Mouse (Mus musculus) midbrain, embryonic 16.5 days (tissue): ENCODE results near the gene Gabra2. TPM values are rescaled to one million over a fixed set of nuclear protein-coding genes. Genes with fewer than 3 reads are reported as not detected.

Experiments
- ATAC-seq: fragments of 200-750 bp; cut with Nextera tagmentation; 2 replicates; pipeline ENCODE4 v1.8.0; 2017; ENCODE audit warnings: moderate TSS enrichment
- H3K27ac ChIP-seq: fragments of 300-500 bp; sonication (generic); 2 replicates; pipeline ENCODE4 v1.5.1; 2014; ENCODE audit warnings: mild to moderate bottlenecking, low read length, mixed read lengths
- H3K27me3 ChIP-seq: fragments of 300-500 bp; sonication (generic); 2 replicates; pipeline ENCODE4 v1.6.1; 2014; ENCODE audit warnings: low read depth, low read length, mixed read lengths; ENCODE audit not compliant: control insufficient read depth, insufficient read depth
- H3K36me3 ChIP-seq: fragments of 300-500 bp; sonication (generic); 2 replicates; pipeline ENCODE4 v1.6.1; 2014; ENCODE audit warnings: mild to moderate bottlenecking, low read length, moderate library complexity, mixed read lengths; ENCODE audit not compliant: control insufficient read depth, insufficient read depth
- H3K4me1 ChIP-seq: fragments of 300-500 bp; sonication (generic); 2 replicates; pipeline ENCODE4 v1.6.1; 2014; ENCODE audit warnings: mild to moderate bottlenecking, low read length, mixed read lengths; ENCODE audit not compliant: control insufficient read depth, insufficient read depth
- H3K4me2 ChIP-seq: fragments of 300-500 bp; sonication (generic); 2 replicates; pipeline ENCODE4 v1.6.1; 2014; ENCODE audit warnings: mild to moderate bottlenecking, low read length, mixed read lengths
- H3K4me3 ChIP-seq: fragments of 300-500 bp; sonication (generic); 2 replicates; pipeline ENCODE4 v1.5.1; 2014; ENCODE audit warnings: low read depth, mild to moderate bottlenecking, low read length, moderate library complexity, mixed read lengths
- H3K9ac ChIP-seq: fragments of 300-500 bp; sonication (generic); 2 replicates; pipeline ENCODE4 v1.6.1; 2014; ENCODE audit warnings: low read depth, low read length, mixed read lengths
- H3K9me3 ChIP-seq: fragments of 300-500 bp; sonication (generic); replicated peaks from 2 replicates; pipeline ENCODE4 v1.6.1; 2014; ENCODE audit warnings: mild to moderate bottlenecking, low read length, mixed read lengths; ENCODE audit not compliant: control insufficient read depth, poor library complexity, severe bottlenecking
- WGBS: fragments of 180-500 bp; shearing (Covaris S2); extraction: QIAGEN DNeasy Blood & Tissue Kit; methylation state at CpG from one replicate; pipeline ENCODE4 v1.1.7; 2014; 5-methylcytosine and 5-hydroxymethylcytosine counted together
- polyA plus RNA-seq: library from polyadenylated mRNA; unstranded; fragments of >200 nt; fragmentation: Nextera tagmentation; extraction: Ambion mirVana; gene quantifications from 2 replicates; pipeline ENCODE4 v1.2.1, GENCODE M21; 2015

The Gabra2 gene
- polyA plus RNA-seq, 1 experiment from 2014 or later: 75.1 TPM

DNA sequence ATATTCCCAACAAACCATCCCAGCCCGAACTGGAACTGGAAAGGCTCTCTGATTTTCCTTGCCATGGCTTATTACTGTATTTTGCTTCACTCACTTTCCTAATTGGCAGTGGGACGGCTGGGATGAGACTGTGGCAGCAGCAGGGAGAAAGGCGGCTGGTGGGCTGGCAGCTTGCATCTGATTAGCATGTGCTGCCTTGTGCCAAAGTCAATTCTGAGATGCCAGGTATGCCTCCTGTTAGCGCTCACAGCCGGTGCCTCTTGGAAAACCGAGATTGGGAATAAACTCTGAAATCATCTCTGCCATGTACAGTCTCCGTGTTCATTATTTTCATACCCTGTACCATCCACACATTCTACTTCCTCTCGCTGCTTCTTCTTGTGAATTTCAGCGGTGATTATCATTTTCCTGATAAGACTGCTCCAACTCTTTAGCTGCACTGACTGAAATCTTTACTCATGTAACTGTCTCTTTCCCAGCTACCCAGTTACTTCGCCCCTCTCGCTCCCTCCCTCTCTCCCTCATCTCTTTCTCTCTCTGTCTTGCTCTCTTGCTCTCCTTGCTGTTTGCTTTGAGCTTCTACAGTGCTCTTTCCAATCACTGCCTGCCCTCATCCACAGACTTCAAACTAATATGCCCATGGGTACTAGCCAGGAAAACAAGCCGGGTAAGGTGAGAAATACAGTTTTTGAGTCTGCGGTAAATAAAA lies 99.9 kb downstream of the Gabra2 start:
- whole genome bisulfite sequencing: 66% methylated on average over 13 of the region's 13 CpGs
- no peak overlapping the region for H3K4me2 ChIP-seq

GRCm38 (mm10) chr5:70993281-70993680 lies 102.4 kb downstream of the Gabra2 start:
- Histone ChIP-seq H3K4me1 (no peaks in the 10 kb centered on the region), H3K9me3 (no peaks in the 10 kb centered on the region), H3K9ac (no peak overlapping the region), H3K36me3 (no peaks in the 10 kb centered on the region), H3K27me3 (no peaks in the 10 kb centered on the region), H3K27ac (no peak overlapping the region), H3K4me3 (no peak overlapping the region), H3K4me2 (no peak overlapping the region)
- WGBS: 67% methylated on average over 2 of the region's 2 CpGs
- no peak for ATAC-seq

More for the DNA sequence above, 99.9 kb downstream of the Gabra2 start:
- no peak overlapping the region for H3K9ac ChIP-seq
- H3K9me3 ChIP-seq: no peaks in the 10 kb centered on the region
- no peak overlapping the region for H3K27ac ChIP-seq
- H3K4me3 ChIP-seq: no peak overlapping the region
- H3K27me3 ChIP-seq: no peaks in the 10 kb centered on the region
- H3K4me1 ChIP-seq: no peaks in the 10 kb centered on the region
- H3K36me3 ChIP-seq: no peaks in the 10 kb centered on the region
- peak; percentile 83 for ATAC-seq

GRCm38 (mm10) chr5:70990891-70991290 lies 104.8 kb downstream of the Gabra2 start:
- Histone ChIP-seq H3K9me3 (no peaks in the 10 kb centered on the region), H3K4me1 (no peaks in the 10 kb centered on the region), H3K4me3 (no peak overlapping the region), H3K27me3 (no peaks in the 10 kb centered on the region), H3K4me2 (no peak overlapping the region), H3K36me3 (no peaks in the 10 kb centered on the region), H3K9ac (no peak overlapping the region), H3K27ac (no peak overlapping the region)
- 88% methylated on average over 3 of the region's 3 CpGs for WGBS
- ATAC-seq: no peak
